Mouse (Mus musculus) embryonic facial prominence, embryonic 14.5 days (tissue): ENCODE data around the gene Frmpd4. TPM values are rescaled to one million over a fixed set of nuclear protein-coding genes. Genes with fewer than 3 reads are reported as not detected.

Source experiments
- ATAC-seq: fragments of 200-750 bp; cut with Nextera tagmentation; 2 replicates; pipeline ENCODE4 v1.8.0; 2017; ENCODE audit warnings: low read depth, moderate number of reproducible peaks, moderate TSS enrichment
- DNase-seq: peaks from one replicate; pipeline ENCODE4 v3.0.0-alpha.2; 2015; ENCODE audit warnings: low spot score
- H3K27ac ChIP-seq: fragments of 300-500 bp; sonication (generic); replicated peaks from 2 replicates; pipeline ENCODE4 v1.5.1; 2014; ENCODE audit warnings: low read depth, mild to moderate bottlenecking, low read length, moderate library complexity
- H3K27me3 ChIP-seq: fragments of 300-500 bp; sonication (generic); replicated peaks from 2 replicates; pipeline ENCODE4 v1.6.1; 2014; ENCODE audit warnings: low read length; ENCODE audit not compliant: control insufficient read depth, insufficient read depth
- H3K36me3 ChIP-seq: fragments of 300-500 bp; sonication (generic); 2 replicates; pipeline ENCODE4 v1.6.1; 2014; ENCODE audit warnings: low read length, mixed read lengths; ENCODE audit not compliant: control insufficient read depth, insufficient read depth
- H3K4me1 ChIP-seq: fragments of 300-500 bp; sonication (generic); 2 replicates; pipeline ENCODE4 v1.6.1; 2014; ENCODE audit warnings: antibody characterized with exemption, low read length; ENCODE audit not compliant: control insufficient read depth, insufficient read depth
- H3K4me2 ChIP-seq: fragments of 300-500 bp; sonication (generic); 2 replicates; pipeline ENCODE4 v1.6.1; 2014; ENCODE audit warnings: low read depth, mild to moderate bottlenecking, low read length, moderate library complexity, mixed read lengths
- H3K4me3 ChIP-seq: fragments of 300-500 bp; sonication (generic); 2 replicates; pipeline ENCODE4 v1.5.1; 2014; ENCODE audit warnings: low read depth, mild to moderate bottlenecking, low read length
- H3K9ac ChIP-seq: fragments of 300-500 bp; sonication (generic); 2 replicates; pipeline ENCODE4 v1.6.1; 2014; ENCODE audit warnings: low read depth, mild to moderate bottlenecking, low read length, moderate library complexity, mixed read lengths
- H3K9me3 ChIP-seq: fragments of 300-500 bp; sonication (generic); 2 replicates; pipeline ENCODE4 v1.6.1; 2016; ENCODE audit warnings: low read length; ENCODE audit not compliant: control insufficient read depth
- WGBS: fragments of 180-500 bp; shearing (Covaris S2); extraction: QIAGEN DNeasy Blood & Tissue Kit; methylation state at CpG from one replicate; pipeline ENCODE4 v1.1.7; 2014; 5-methylcytosine and 5-hydroxymethylcytosine counted together
- polyA plus RNA-seq: library from polyadenylated mRNA; unstranded; fragments of >200 nt; fragmentation: Nextera tagmentation; extraction: Ambion mirVana; gene quantifications from 2 replicates; pipeline ENCODE4 v1.2.1, GENCODE M21; 2014

Frmpd4 gene
- polyA plus RNA-seq, 1 experiment from 2014 or later: 0.72 TPM

GRCm38 (mm10) chrX:167654249-167654648, 922.8 kb downstream of the Frmpd4 start:
- H3K36me3 ChIP-seq: no peaks in the 10 kb centered on the region
- H3K4me2 ChIP-seq: no peak overlapping the region
- H3K27ac ChIP-seq: no peak overlapping the region
- 88% methylated on average over 8 of the region's 8 CpGs for WGBS
- DNase-seq (no peak), ATAC-seq (no peak)
- no peaks in the 10 kb centered on the region for H3K9me3 ChIP-seq
- H3K9ac ChIP-seq: no peak overlapping the region
- no peaks in the 10 kb centered on the region for H3K4me1 ChIP-seq
- H3K4me3 ChIP-seq: no peak overlapping the region
- peaks cover 8% of the 10 kb centered on the region; the same call in 1 of the 2 replicates for H3K27me3 ChIP-seq

GRCm38 (mm10) chrX:167597639-167598217, 979.3 kb downstream of the Frmpd4 start:
- H3K4me2 ChIP-seq: no peak overlapping the region
- H3K4me1 ChIP-seq: no peaks in the 10 kb centered on the region
- H3K27me3 ChIP-seq: peaks cover 10% of the 10 kb centered on the region; the same call in 1 of the 2 replicates
- no peak overlapping the region for H3K9ac ChIP-seq
- no peak overlapping the region for H3K27ac ChIP-seq
- no peak overlapping the region for H3K4me3 ChIP-seq
- no peak for ATAC-seq
- no peaks in the 10 kb centered on the region for H3K36me3 ChIP-seq
- no peak for DNase-seq
- H3K9me3 ChIP-seq: no peaks in the 10 kb centered on the region

GRCm38 (mm10) chrX:167552827-167553226, 1024.2 kb downstream of the Frmpd4 start:
- H3K4me1 ChIP-seq: no peaks in the 10 kb centered on the region
- ATAC-seq: no peak

GRCm38 (mm10) chrX:167523151-167523550, 1053.9 kb downstream of the Frmpd4 start:
- no peak for ATAC-seq
- no peak overlapping the region for H3K4me2 ChIP-seq
- H3K4me3 ChIP-seq: no peak overlapping the region
- H3K9ac ChIP-seq: no peak overlapping the region
- 60% methylated on average over 3 of the region's 3 CpGs for WGBS
- H3K27me3 ChIP-seq: peaks cover 14% of the 10 kb centered on the region
- no peaks in the 10 kb centered on the region for H3K9me3 ChIP-seq
- no peaks in the 10 kb centered on the region for H3K36me3 ChIP-seq
- H3K27ac ChIP-seq: no peak overlapping the region
- DNase-seq: no peak
- no peaks in the 10 kb centered on the region for H3K4me1 ChIP-seq

More at GRCm38 (mm10) chrX:167552827-167553226, 1024.2 kb downstream of the Frmpd4 start:
- no peak overlapping the region for H3K4me3 ChIP-seq
- no peak overlapping the region for H3K9ac ChIP-seq
- DNase-seq: no peak
- no peaks in the 10 kb centered on the region for H3K36me3 ChIP-seq
- peaks cover 2% of the 10 kb centered on the region for H3K27me3 ChIP-seq
- H3K4me2 ChIP-seq: no peak overlapping the region
- H3K27ac ChIP-seq: no peak overlapping the region
- WGBS: 91% methylated on average over 3 of the region's 3 CpGs
- no peaks in the 10 kb centered on the region for H3K9me3 ChIP-seq

- 68% methylated on average over 4 of the region's 4 CpGs for WGBS
- Histone ChIP-seq H3K4me1 (no peaks in the 10 kb centered on the region), H3K36me3 (no peaks in the 10 kb centered on the region), H3K4me2 (no peak overlapping the region), H3K27me3 (peaks cover 14% of the 10 kb centered on the region), H3K27ac (no peak overlapping the region), H3K4me3 (no peak overlapping the region), H3K9ac (no peak overlapping the region), H3K9me3 (no peaks in the 10 kb centered on the region)
- DNase-seq (no peak), ATAC-seq (no peak)
These were observed 1054.5 kb downstream of the Frmpd4 start for GRCm38 (mm10) chrX:167522528-167522927.

- Histone ChIP-seq H3K4me3 (no peak overlapping the region), H3K4me2 (no peak overlapping the region), H3K27ac (no peak overlapping the region), H3K9me3 (no peaks in the 10 kb centered on the region), H3K36me3 (no peaks in the 10 kb centered on the region), H3K4me1 (no peaks in the 10 kb centered on the region), H3K27me3 (peaks cover 7% of the 10 kb centered on the region), H3K9ac (no peak overlapping the region)
- 81% methylated on average over 2 of the region's 2 CpGs for WGBS
- DNase-seq (no peak), ATAC-seq (no peak)
These were observed 1058.6 kb downstream of the Frmpd4 start for GRCm38 (mm10) chrX:167518440-167518839.

- peak; percentile 63; the same call in 1 of the 2 replicates for ATAC-seq
- peak; percentile 69 for DNase-seq
- Histone ChIP-seq H3K4me3 (no peak overlapping the region), H3K4me1 (no peaks in the 10 kb centered on the region), H3K4me2 (no peak overlapping the region), H3K9ac (no peak overlapping the region), H3K9me3 (no peaks in the 10 kb centered on the region), H3K27ac (no peak overlapping the region), H3K27me3 (peaks cover 13% of the 10 kb centered on the region; the same call in 1 of the 2 replicates), H3K36me3 (no peaks in the 10 kb centered on the region)
- WGBS: 37% methylated on average over 11 of the region's 11 CpGs
These were observed 1079.3 kb downstream of the Frmpd4 start for GRCm38 (mm10) chrX:167497780-167498179.

- DNase-seq (no peak), ATAC-seq (no peak)
- Histone ChIP-seq H3K36me3 (no peaks in the 10 kb centered on the region), H3K9me3 (no peaks in the 10 kb centered on the region), H3K4me3 (no peak overlapping the region), H3K4me2 (no peak overlapping the region), H3K27ac (no peak overlapping the region), H3K27me3 (peaks cover 19% of the 10 kb centered on the region; the same call in 1 of the 2 replicates), H3K4me1 (no peaks in the 10 kb centered on the region), H3K9ac (no peak overlapping the region)
- 94% methylated on average over 1 of the region's 1 CpGs for WGBS
These were observed 1084.8 kb downstream of the Frmpd4 start for GRCm38 (mm10) chrX:167492265-167492664.

- Histone ChIP-seq H3K4me3 (no peak overlapping the region), H3K9ac (no peak overlapping the region), H3K4me2 (no peak overlapping the region), H3K4me1 (no peaks in the 10 kb centered on the region), H3K36me3 (no peaks in the 10 kb centered on the region), H3K9me3 (no peaks in the 10 kb centered on the region), H3K27ac (no peak overlapping the region), H3K27me3 (peaks cover 19% of the 10 kb centered on the region; the same call in 1 of the 2 replicates)
- ATAC-seq: no peak
- no peak for DNase-seq
- 38% methylated on average over 1 of the region's 1 CpGs for WGBS
These were observed 1085.3 kb downstream of the Frmpd4 start for GRCm38 (mm10) chrX:167491589-167492207.
